20 mouse cellular contexts compared by ENCODE assay signal in the genomic region with DNA sequence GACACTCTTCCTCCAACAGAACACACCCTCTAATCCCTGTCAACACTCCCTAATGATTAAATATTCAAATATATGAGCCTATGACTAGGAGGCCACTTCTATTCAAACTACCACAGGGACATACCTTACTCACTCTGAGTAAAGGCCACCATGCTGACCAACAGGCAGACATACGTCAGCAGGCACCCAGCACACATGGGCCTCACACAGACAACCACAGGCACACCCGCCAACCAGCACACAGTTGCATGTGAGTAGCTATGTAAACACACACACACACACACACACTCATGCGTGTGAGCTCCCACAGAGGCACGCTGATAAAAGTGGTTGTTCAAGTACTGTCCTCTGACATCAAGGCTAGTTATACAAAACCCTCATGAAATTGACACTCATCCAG.
"Had no signal": no experiment of that assay in that cellular context is flagged by ENCODE, and none has a peak within 500 bp of the region (broad histone marks: within the 10 kb centered on the region; RNA-seq: fewer than 3 reads in every experiment).

No protein-coding gene starts in this region.

- H3K4me2 ChIP-seq: liver, embryonic 13.5 days; liver, embryonic 15.5 days; midbrain, embryonic 11.5 days; midbrain, embryonic 13.5 days; midbrain, embryonic 15.5 days; neural tube, embryonic 12.5 days had no signal

- H3K36me3 ChIP-seq: liver, embryonic 13.5 days; liver, embryonic 15.5 days; midbrain, embryonic 13.5 days; midbrain, embryonic 15.5 days; neural tube, embryonic 12.5 days had no signal

- H3K4me3 ChIP-seq: liver, embryonic 13.5 days; liver, embryonic 15.5 days; megakaryocyte, embryonic 14.5 days; midbrain, embryonic 13.5 days; midbrain, embryonic 15.5 days; neural tube, embryonic 12.5 days had no signal

- H3K27ac ChIP-seq: liver, embryonic 13.5 days; liver, embryonic 15.5 days; macrophage; midbrain, embryonic 13.5 days; midbrain, embryonic 15.5 days; neural tube, embryonic 12.5 days had no signal

- H3K27me3 ChIP-seq: liver, embryonic 13.5 days; liver, embryonic 15.5 days; megakaryocyte, embryonic 14.5 days; midbrain, embryonic 13.5 days; midbrain, embryonic 15.5 days; neural tube, embryonic 12.5 days had no signal

- H3K4me1 ChIP-seq: liver, embryonic 13.5 days; liver, embryonic 15.5 days; midbrain, embryonic 13.5 days; midbrain, embryonic 15.5 days; neural tube, embryonic 12.5 days had no signal

- H3K9ac ChIP-seq: liver, embryonic 13.5 days; liver, embryonic 15.5 days; liver, postnatal 0 days; midbrain, embryonic 13.5 days; midbrain, embryonic 15.5 days; neural tube, embryonic 12.5 days had no signal

- H3K9me3 ChIP-seq: liver, embryonic 13.5 days; liver, embryonic 15.5 days; megakaryocyte, embryonic 14.5 days; midbrain, embryonic 13.5 days; midbrain, embryonic 15.5 days; neural tube, embryonic 12.5 days had no signal

- DNase-seq: liver, embryonic 13.5 days; liver, postnatal 0 days; lung, adult 2 months; lung, postnatal 36 days; retina, postnatal 1 day; right cerebral cortex, adult 18-20 months; right cerebral cortex, postnatal 25 days; right cerebral cortex, postnatal 4 days; spleen, adult 18-20 months; thymus, adult 2 months; thymus, postnatal 25 days; thymus, postnatal 4 days had no signal

- ATAC-seq: liver, postnatal 0 days; lung, postnatal 0 days; midbrain, embryonic 13.5 days; midbrain, embryonic 15.5 days had no signal
